In genomic region chr6:88619542-88619941, GRCm38 (mm10) we compare ENCODE assay signal across 25 mouse cellular contexts. TPM values are rescaled to one million over a fixed set of nuclear protein-coding genes. Genes with fewer than 3 reads are reported as not detected.
DNase-seq lines count a peak whose midpoint lies in the region; ATAC-seq and TF ChIP-seq lines count a peak whose summit lies in the region.
"Had no signal": no experiment of that assay in that cellular context is flagged by ENCODE, and none has a peak within 500 bp of the region (broad histone marks: within the 10 kb centered on the region; RNA-seq: fewer than 3 reads in every experiment).

No protein-coding gene starts in this region.

- no peaks in the 10 kb centered on the region for H3K36me3 ChIP-seq in forebrain, embryonic 10.5 days (replicated peaks)
- no peaks in the 10 kb centered on the region for H3K36me3 ChIP-seq in forebrain, embryonic 16.5 days (ENCODE audit: control insufficient read depth, insufficient read depth)
- no peaks in the 10 kb centered on the region for H3K36me3 ChIP-seq in hindbrain, embryonic 15.5 days
- no peaks in the 10 kb centered on the region for H3K36me3 ChIP-seq in hindbrain, embryonic 12.5 days
- no peaks in the 10 kb centered on the region for H3K36me3 ChIP-seq in midbrain, embryonic 14.5 days (ENCODE audit: control insufficient read depth, insufficient read depth, low read length)
- no peaks in the 10 kb centered on the region for H3K36me3 ChIP-seq in midbrain, embryonic 10.5 days
- H3K36me3 ChIP-seq: embryonic facial prominence, embryonic 15.5 days; G1E had no signal

- H3K4me3 ChIP-seq in forebrain, embryonic 10.5 days, result no peak overlapping the region
- no peak overlapping the region for H3K4me3 ChIP-seq in forebrain, embryonic 16.5 days (replicated peaks; ENCODE audit: low read length)
- no peak overlapping the region for H3K4me3 ChIP-seq in hindbrain, embryonic 15.5 days
- no peak overlapping the region for H3K4me3 ChIP-seq in hindbrain, embryonic 12.5 days
- H3K4me3 ChIP-seq in midbrain, embryonic 14.5 days (replicated peaks; ENCODE audit: low read depth, low read length), result no peak overlapping the region
- H3K4me3 ChIP-seq in midbrain, embryonic 10.5 days, result no peak overlapping the region
- H3K4me3 ChIP-seq in left cerebral cortex, adult 2 months, result no peak overlapping the region
- H3K4me3 ChIP-seq: embryonic facial prominence, embryonic 15.5 days; erythroblast, embryonic 14.5 days; gastrocnemius, adult 2 months; heart, embryonic 13.5 days had no signal

- DNase-seq in forebrain, embryonic 10.5 days (ENCODE audit: extremely low spot score, low spot score), result no peak
- peak; percentile 39 for DNase-seq in midbrain, embryonic 14.5 days
- DNase-seq in midbrain, embryonic 10.5 days (ENCODE audit: low spot score), result no peak
- DNase-seq in spleen, postnatal 10 days (ENCODE audit: low spot score in 2 of 2), result no peak
- DNase-seq in left cerebral cortex, adult 2 months (ENCODE audit: extremely low spot score in 1 of 2, low spot score in 2 of 2), result no peak
- DNase-seq: adrenal gland, adult 8-10 months; adrenal gland, postnatal 36 days; B cell, adult 2 months; cerebellum, adult 11 months; cerebellum, adult 8-10 months; cerebellum, postnatal 14 days; embryo, embryonic 11 days; gastrocnemius, adult 2 months; gastrocnemius, postnatal 25 days; heart, postnatal 36 days had no signal

- peak overlapping the region; percentile 57; the same call in 1 of the 2 replicates for H3K27ac ChIP-seq in forebrain, embryonic 10.5 days
- no peak overlapping the region for H3K27ac ChIP-seq in forebrain, embryonic 16.5 days (ENCODE audit: low read length)
- H3K27ac ChIP-seq in hindbrain, embryonic 15.5 days (replicated peaks), result 0 out of 2 replicates have a peak overlapping the region, but pooled peaks have one; percentile 14
- H3K27ac ChIP-seq in hindbrain, embryonic 12.5 days, result no peak overlapping the region
- no peak overlapping the region for H3K27ac ChIP-seq in midbrain, embryonic 14.5 days (replicated peaks; ENCODE audit: low read depth, low read length)
- no peak overlapping the region for H3K27ac ChIP-seq in midbrain, embryonic 10.5 days (replicated peaks)
- no peak overlapping the region for H3K27ac ChIP-seq in left cerebral cortex, adult 2 months
- H3K27ac ChIP-seq: embryonic facial prominence, embryonic 15.5 days; gastrocnemius, adult 2 months; heart, embryonic 13.5 days had no signal

- H3K27me3 ChIP-seq in forebrain, embryonic 10.5 days (ENCODE audit: poor library complexity, severe bottlenecking), result no peaks in the 10 kb centered on the region
- no peaks in the 10 kb centered on the region for H3K27me3 ChIP-seq in forebrain, embryonic 16.5 days (replicated peaks; ENCODE audit: control insufficient read depth, insufficient read depth, low read length)
- H3K27me3 ChIP-seq in hindbrain, embryonic 15.5 days, result no peaks in the 10 kb centered on the region
- no peaks in the 10 kb centered on the region for H3K27me3 ChIP-seq in hindbrain, embryonic 12.5 days
- no peaks in the 10 kb centered on the region for H3K27me3 ChIP-seq in midbrain, embryonic 14.5 days (ENCODE audit: control insufficient read depth, insufficient read depth, low read length)
- no peaks in the 10 kb centered on the region for H3K27me3 ChIP-seq in midbrain, embryonic 10.5 days (ENCODE audit: low read depth, poor library complexity, severe bottlenecking)
- H3K27me3 ChIP-seq: heart, embryonic 13.5 days had no signal

- WGBS in forebrain, embryonic 10.5 days, result 21% methylated on average over 5 of the region's 5 CpGs
- WGBS in forebrain, embryonic 16.5 days, result 8% methylated on average over 5 of the region's 5 CpGs
- WGBS in hindbrain, embryonic 15.5 days, result 49% methylated on average over 5 of the region's 5 CpGs
- WGBS in hindbrain, embryonic 12.5 days, result 66% methylated on average over 5 of the region's 5 CpGs
- WGBS in midbrain, embryonic 14.5 days, result 38% methylated on average over 5 of the region's 5 CpGs
- WGBS in midbrain, embryonic 10.5 days, result 43% methylated on average over 5 of the region's 5 CpGs

- TF ChIP-seq CTCF in left cerebral cortex, adult 2 months (IDR thresholded peaks at IDR 0.05), result no peak

- intact Hi-C loops in left cerebral cortex, adult 2 months (cut with DNase I), result no loop called here

- peaks cover 21% of the 10 kb centered on the region for H3K4me1 ChIP-seq in forebrain, embryonic 10.5 days
- H3K4me1 ChIP-seq in forebrain, embryonic 16.5 days (replicated peaks; ENCODE audit: control insufficient read depth, insufficient read depth, low read length), result peaks cover 2% of the 10 kb centered on the region; the same call in 1 of the 2 replicates
- H3K4me1 ChIP-seq in hindbrain, embryonic 15.5 days (replicated peaks), result no peaks in the 10 kb centered on the region; the same call in 1 of the 2 replicates
- no peaks in the 10 kb centered on the region for H3K4me1 ChIP-seq in hindbrain, embryonic 12.5 days
- no peaks in the 10 kb centered on the region for H3K4me1 ChIP-seq in midbrain, embryonic 14.5 days (ENCODE audit: control insufficient read depth, insufficient read depth, low read length)
- H3K4me1 ChIP-seq in midbrain, embryonic 10.5 days, result no peaks in the 10 kb centered on the region
- H3K4me1 ChIP-seq: embryonic facial prominence, embryonic 15.5 days had no signal

- H3K4me2 ChIP-seq in forebrain, embryonic 16.5 days (ENCODE audit: low read length), result no peak overlapping the region
- no peak overlapping the region for H3K4me2 ChIP-seq in hindbrain, embryonic 15.5 days
- no peak overlapping the region for H3K4me2 ChIP-seq in hindbrain, embryonic 12.5 days (replicated peaks)
- no peak overlapping the region for H3K4me2 ChIP-seq in midbrain, embryonic 14.5 days (ENCODE audit: low read length)
- H3K4me2 ChIP-seq: embryonic facial prominence, embryonic 15.5 days; heart, embryonic 13.5 days had no signal

- H3K9ac ChIP-seq in forebrain, embryonic 16.5 days (replicated peaks; ENCODE audit: low read depth, low read length), result no peak overlapping the region
- H3K9ac ChIP-seq in hindbrain, embryonic 15.5 days, result no peak overlapping the region
- no peak overlapping the region for H3K9ac ChIP-seq in hindbrain, embryonic 12.5 days
- no peak overlapping the region for H3K9ac ChIP-seq in midbrain, embryonic 14.5 days (replicated peaks; ENCODE audit: low read length)
- H3K9ac ChIP-seq: embryonic facial prominence, embryonic 15.5 days; heart, embryonic 13.5 days had no signal

- no peak for ATAC-seq in forebrain, embryonic 16.5 days
- no peak; the same call in 1 of the 2 replicates for ATAC-seq in hindbrain, embryonic 15.5 days (ENCODE audit: low FRiP score, low read depth)
- no peak for ATAC-seq in hindbrain, embryonic 12.5 days (ENCODE audit: low FRiP score)
- no peak for ATAC-seq in midbrain, embryonic 14.5 days (ENCODE audit: low FRiP score, low TSS enrichment)
- ATAC-seq: CD4-positive, CD25-positive, alpha-beta regulatory T cell, adult 4 months; intestine, embryonic 16.5 days had no signal

- H3K9me3 ChIP-seq in forebrain, embryonic 10.5 days, result no peaks in the 10 kb centered on the region
- no peaks in the 10 kb centered on the region for H3K9me3 ChIP-seq in forebrain, embryonic 16.5 days (ENCODE audit: control insufficient read depth, low read length)
- H3K9me3 ChIP-seq in hindbrain, embryonic 15.5 days, result no peaks in the 10 kb centered on the region
- H3K9me3 ChIP-seq in hindbrain, embryonic 12.5 days (replicated peaks), result no peaks in the 10 kb centered on the region
- H3K9me3 ChIP-seq in midbrain, embryonic 14.5 days (ENCODE audit: control insufficient read depth, low read length), result no peaks in the 10 kb centered on the region
- no peaks in the 10 kb centered on the region for H3K9me3 ChIP-seq in midbrain, embryonic 10.5 days (replicated peaks)
- H3K9me3 ChIP-seq: embryonic facial prominence, embryonic 15.5 days; G1E; heart, embryonic 13.5 days had no signal

RNA-seq across cellular contexts. Expression of gene Kbtbd12, which starts 18.2 kb away (rescaled TPM):
- 0.22 and 0.25 TPM in 2 replicates for polyA plus RNA-seq in forebrain, embryonic 10.5 days (2016; fragmentation: Nextera tagmentation; extraction: Ambion mirVana)
- 0.37 and 0.52 TPM in 2 replicates for polyA plus RNA-seq in forebrain, embryonic 16.5 days (2015; fragmentation: Nextera tagmentation; extraction: Ambion mirVana)
- polyA plus RNA-seq in hindbrain, embryonic 15.5 days (2015; fragmentation: Nextera tagmentation; extraction: Ambion mirVana), result 0.83 and 0.88 TPM in 2 replicates
- polyA plus RNA-seq in hindbrain, embryonic 12.5 days (2016; fragmentation: Nextera tagmentation; extraction: Ambion mirVana), result not detected in 2 replicates
- 0.33 and 0.78 TPM in 2 replicates for polyA plus RNA-seq in midbrain, embryonic 14.5 days (2014; fragmentation: Nextera tagmentation; extraction: Ambion mirVana)
- 0.61 TPM in 1 of 2 replicates, not detected in the other for polyA plus RNA-seq in midbrain, embryonic 10.5 days (2016; fragmentation: Nextera tagmentation; extraction: Ambion mirVana)
- total RNA-seq in left cerebral cortex, adult 2 months (2021), result under 1 TPM in 1 of 2 experiments, not detected in 1; 0.23 TPM
- polyA plus RNA-seq: CD4-positive, CD25-positive, alpha-beta regulatory T cell, adult 4 months; embryonic facial prominence, embryonic 11.5 days; erythroblast, embryonic 14.5 days; G1E had no signal

Comparison
In these comparisons a context has a peak if more than half of its experiments do, and no peak if none do; other contexts are left out.
1. H3K27ac ChIP-seq: peak in forebrain, embryonic 10.5 days (single experiment) and hindbrain, embryonic 15.5 days (single experiment); none in forebrain, embryonic 16.5 days (single experiment), hindbrain, embryonic 12.5 days (single experiment), midbrain, embryonic 14.5 days (single experiment), midbrain, embryonic 10.5 days (single experiment) and left cerebral cortex, adult 2 months (single experiment).